Mouse (Mus musculus) lung, postnatal 36 days (tissue): ENCODE measurements around the gene Klrb1.
A peak's percentile ranks its signal among the peaks of the same experiment; 100 is the strongest.
"Not testable (repeated sequence)": the region's sequence is repeated elsewhere in the genome, so short reads cannot be mapped to it uniquely, and the experiment has no call there.

Experiments used
- DNase-seq: peaks from one replicate; pipeline ENCODE4 v3.0.0; 2022; ENCODE audit warnings: mixed read lengths

Gene Klrb1

DNA sequence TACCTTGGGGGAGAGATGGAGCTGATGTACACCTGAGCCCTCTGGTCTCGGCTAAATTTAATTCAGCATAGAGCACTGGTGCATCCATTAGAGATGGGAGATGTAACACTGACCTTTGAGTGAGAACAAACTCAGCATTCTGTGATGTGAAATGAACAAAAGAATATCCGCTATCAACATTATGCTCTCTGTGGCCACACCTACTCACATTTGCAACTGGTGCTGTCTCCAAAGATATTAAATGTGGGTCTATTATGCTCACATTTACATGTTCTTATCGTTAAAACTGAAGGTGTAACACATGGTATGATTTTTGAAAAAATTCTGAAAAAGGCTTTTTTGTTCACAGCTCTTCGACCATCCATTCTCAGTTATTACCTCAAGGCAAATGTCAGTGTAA, at the start of gene Klrb1:
Gene Klrb1, minus strand, starts transcription at position 101 of the 400 bp plus-strand sequence.
- DNase-seq: no peak

DNA sequence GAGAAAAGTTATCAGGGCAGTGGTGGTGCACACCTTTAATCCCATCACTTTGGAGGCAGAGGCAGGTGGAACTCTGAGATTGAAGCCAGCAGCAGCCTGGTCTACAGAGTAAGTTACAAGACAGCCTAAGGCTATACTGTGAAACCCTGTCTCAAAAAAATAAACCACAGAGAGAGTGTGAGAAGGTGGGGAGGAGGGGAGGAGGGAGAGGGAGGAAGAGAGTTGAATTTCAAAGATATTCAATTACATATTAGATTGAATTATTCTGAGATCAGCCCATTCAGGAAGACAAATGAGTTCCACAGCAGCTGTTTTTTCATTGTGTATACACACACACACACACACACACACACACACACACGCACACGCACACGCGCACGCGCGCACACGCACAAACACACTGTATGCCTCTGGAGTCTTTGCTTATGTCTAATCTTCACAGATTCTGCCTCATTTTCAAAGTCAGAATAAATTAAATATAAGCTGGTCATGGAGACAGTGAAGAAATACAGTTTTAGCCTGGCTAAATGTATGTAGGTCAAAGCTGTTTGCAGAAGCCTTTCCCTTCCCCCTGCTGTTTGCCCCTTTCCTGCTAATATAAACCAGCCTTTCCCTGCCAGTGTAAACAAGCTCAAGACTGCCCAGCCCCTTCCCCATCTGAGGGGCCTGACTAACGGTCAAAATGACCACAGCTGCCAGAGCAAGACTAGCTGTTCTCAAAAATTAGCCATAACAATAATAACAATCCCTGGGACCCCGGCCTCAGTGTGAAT, 46.8 kb upstream of the Klrb1 start:
- no peak for DNase-seq

DNA sequence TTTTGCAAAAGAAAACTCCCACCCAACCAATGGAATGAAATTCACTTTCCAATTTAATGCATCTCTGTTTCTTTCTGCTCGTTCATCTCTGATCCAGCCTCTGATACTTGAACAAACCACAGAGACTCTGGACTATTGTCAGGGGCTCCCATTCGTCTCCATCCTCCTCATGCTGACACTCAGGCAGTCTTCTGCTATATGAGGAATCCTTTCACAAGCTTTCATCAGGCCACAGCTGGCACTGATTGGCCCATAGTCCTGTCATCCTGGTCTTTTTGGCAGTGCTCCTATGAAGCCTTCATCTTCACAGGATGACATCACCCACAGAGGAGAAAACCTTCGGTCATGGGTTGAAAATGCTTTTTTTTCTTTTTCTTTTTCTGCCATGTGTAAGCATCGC, 45.2 kb upstream of the Klrb1 start:
- no peak for DNase-seq

GRCm38 (mm10) chr6:128766486-128767254, 43.8 kb upstream of the Klrb1 start:
- peak; percentile 74 for DNase-seq

DNA sequence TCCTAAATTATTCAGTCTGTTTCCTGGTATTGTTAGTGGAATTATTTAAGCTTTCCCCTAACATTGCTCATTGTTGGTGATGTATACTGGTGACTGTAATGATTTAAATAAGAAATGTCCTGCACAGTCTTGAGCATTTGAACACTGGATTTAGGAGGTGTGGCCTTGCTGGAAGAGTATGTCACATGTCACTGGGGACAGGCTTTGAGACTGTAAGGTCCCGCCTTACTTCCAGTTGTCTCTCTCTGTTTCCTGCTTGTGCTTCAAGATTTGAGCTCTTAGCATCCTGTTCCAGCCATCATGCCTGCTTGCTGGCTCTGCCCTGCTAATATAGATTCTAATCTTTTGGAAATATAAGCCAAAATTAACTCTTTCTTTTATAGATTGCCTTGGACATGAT, 42.4 kb upstream of the Klrb1 start:
- no peak for DNase-seq

- no peak for DNase-seq
These were observed 41.7 kb upstream of the Klrb1 start for GRCm38 (mm10) chr6:128764598-128764997.

GRCm38 (mm10) chr6:128763736-128764523, 41.1 kb upstream of the Klrb1 start:
- peak; percentile 99 for DNase-seq

- DNase-seq: not testable (repeated sequence)
These were observed 40.2 kb upstream of the Klrb1 start for GRCm38 (mm10) chr6:128762892-128763670.

DNA sequence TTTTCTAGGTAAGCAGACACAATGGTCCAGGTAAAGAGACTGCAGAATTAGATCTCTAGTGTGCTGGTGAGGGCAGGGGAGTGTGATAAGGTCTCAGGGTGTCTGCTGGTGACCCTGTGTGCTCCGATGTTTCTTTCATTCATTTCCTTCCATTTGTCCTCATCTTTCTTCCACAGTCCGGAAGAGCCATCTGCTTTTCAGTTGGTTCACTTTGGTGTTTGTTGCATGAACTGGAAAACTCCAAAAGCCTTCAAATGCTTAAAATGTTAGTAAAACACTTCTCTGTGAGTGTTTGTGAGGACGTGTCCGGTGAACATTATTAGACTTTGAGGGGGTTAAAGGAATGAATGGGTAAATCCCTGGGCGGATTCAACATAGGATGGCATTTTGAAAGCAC, 38.3 kb upstream of the Klrb1 start:
- DNase-seq: no peak

GRCm38 (mm10) chr6:128760416-128761143, 37.7 kb upstream of the Klrb1 start:
- peak; percentile 92 for DNase-seq

DNA sequence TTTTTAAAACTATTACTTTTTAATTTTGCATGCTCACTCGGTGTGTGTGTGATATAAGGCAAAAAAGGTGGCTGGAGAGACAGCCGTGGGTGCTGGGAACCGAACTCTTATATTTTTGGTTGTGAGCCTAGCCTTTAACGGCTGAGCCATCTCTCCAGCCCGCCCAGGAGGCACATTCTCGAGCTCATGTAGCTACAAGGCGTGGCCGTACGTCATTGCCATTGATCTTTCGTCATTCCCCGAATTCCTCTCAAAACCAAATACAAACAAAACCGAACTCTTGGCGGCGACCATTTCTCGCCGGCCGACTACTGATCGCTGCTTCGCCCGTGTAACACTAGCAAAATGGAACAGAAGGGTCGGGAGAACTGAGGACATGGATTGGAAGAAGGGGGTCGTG, 37.2 kb upstream of the Klrb1 start:
- peak; percentile 94 for DNase-seq

GRCm38 (mm10) chr6:128759221-128759950, 36.5 kb upstream of the Klrb1 start:
- DNase-seq: no peak

- not testable (repeated sequence) for DNase-seq
These were observed 32.5 kb upstream of the Klrb1 start for GRCm38 (mm10) chr6:128755402-128755763.

GRCm38 (mm10) chr6:128754748-128755401, 32.0 kb upstream of the Klrb1 start:
- DNase-seq: not testable (repeated sequence)

GRCm38 (mm10) chr6:128754265-128754664, 31.4 kb upstream of the Klrb1 start:
- peak; percentile 26 for DNase-seq

GRCm38 (mm10) chr6:128753610-128754224, 30.9 kb upstream of the Klrb1 start:
- peak; percentile 95 for DNase-seq

- DNase-seq: not testable (repeated sequence)
These were observed 24.1 kb upstream of the Klrb1 start for GRCm38 (mm10) chr6:128747006-128747405.

GRCm38 (mm10) chr6:128737445-128737844, 14.6 kb upstream of the Klrb1 start:
- DNase-seq: no peak

DNA sequence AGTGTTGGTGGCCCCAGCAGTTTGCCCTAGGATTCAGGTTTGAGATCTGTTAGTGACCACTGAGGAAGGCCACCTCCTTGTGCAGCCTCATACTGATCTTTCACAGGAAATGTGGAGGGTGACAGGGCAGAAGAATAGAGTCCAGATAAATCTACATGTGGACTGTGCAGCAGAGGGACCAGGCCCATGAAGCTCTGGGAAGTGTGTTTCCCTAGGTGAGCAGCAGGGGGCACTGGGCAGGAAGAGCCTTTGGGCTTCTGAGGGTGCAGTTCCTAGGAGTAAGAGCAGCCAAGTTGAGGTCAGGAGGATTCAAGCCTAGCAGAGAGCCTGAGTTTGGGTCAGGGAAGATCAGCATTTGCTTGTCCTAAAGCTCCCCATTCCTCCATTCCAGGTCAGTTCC, 13.2 kb upstream of the Klrb1 start:
- DNase-seq: peak; percentile 52

- no peak for DNase-seq
These were observed 12.0 kb upstream of the Klrb1 start for GRCm38 (mm10) chr6:128734896-128735295.
